In genomic region chr10:81363436-81364346, GRCm38 (mm10) we compare ENCODE assay signal across 7 mouse cellular contexts. TPM values are rescaled to one million over a fixed set of nuclear protein-coding genes. Genes with fewer than 3 reads are reported as not detected.
A peak's percentile ranks its signal among the peaks of the same experiment; 100 is the strongest.
DNase-seq lines count a peak whose midpoint lies in the region; ATAC-seq and TF ChIP-seq lines count a peak whose summit lies in the region.

No protein-coding gene starts in this region.

- DNase-seq in G1E (ENCODE audit: low spot score): no peak
- no peak for DNase-seq in spleen, adult 18-20 months
- no peak for DNase-seq in frontal cortex, postnatal 10 days (ENCODE audit: low spot score in 2 of 2)
- no peak for DNase-seq in urinary bladder, adult 18-20 months (ENCODE audit: low spot score in 2 of 2)

- peaks cover 96% of the 10 kb centered on the region for H3K4me1 ChIP-seq in G1E (ENCODE audit: insufficient read depth, low read depth, low read length)
- peaks cover 44% of the 10 kb centered on the region for H3K4me1 ChIP-seq in embryonic facial prominence, embryonic 13.5 days
- H3K4me1 ChIP-seq in hindbrain, embryonic 13.5 days (replicated peaks): peaks cover 54% of the 10 kb centered on the region
- peaks cover 85% of the 10 kb centered on the region for H3K4me1 ChIP-seq in liver, embryonic 16.5 days (ENCODE audit: control insufficient read depth, low read depth, low read length)

- H3K9ac ChIP-seq in embryonic facial prominence, embryonic 13.5 days: peak overlapping the region; percentile 61; the same call in 1 of the 2 replicates
- peak overlapping the region; percentile 63 for H3K9ac ChIP-seq in hindbrain, embryonic 13.5 days
- peak overlapping the region; percentile 47 for H3K9ac ChIP-seq in liver, embryonic 16.5 days (ENCODE audit: low read depth, low read length)

- H3K27me3 ChIP-seq in G1E (ENCODE audit: insufficient read depth, low read length): no peaks in the 10 kb centered on the region
- H3K27me3 ChIP-seq in embryonic facial prominence, embryonic 13.5 days: peaks cover 39% of the 10 kb centered on the region
- H3K27me3 ChIP-seq in hindbrain, embryonic 13.5 days: peaks cover 42% of the 10 kb centered on the region
- no peaks in the 10 kb centered on the region for H3K27me3 ChIP-seq in liver, embryonic 16.5 days (ENCODE audit: control insufficient read depth, insufficient read depth, low read depth, low read length)

- H3K27ac ChIP-seq in embryonic facial prominence, embryonic 13.5 days: no peak overlapping the region
- H3K27ac ChIP-seq in hindbrain, embryonic 13.5 days: no peak overlapping the region
- H3K27ac ChIP-seq in liver, embryonic 16.5 days (ENCODE audit: low read length): peak overlapping the region; percentile 84

- peak overlapping the region; percentile 34; the same call in 1 of the 2 replicates for H3K4me3 ChIP-seq in G1E (ENCODE audit: low read depth, low read length)
- H3K4me3 ChIP-seq in embryonic facial prominence, embryonic 13.5 days: peak overlapping the region; percentile 32
- peak overlapping the region; percentile 30 for H3K4me3 ChIP-seq in hindbrain, embryonic 13.5 days
- no peak overlapping the region for H3K4me3 ChIP-seq in liver, embryonic 16.5 days (ENCODE audit: low read depth, low read length)

- peaks cover 99% of the 10 kb centered on the region for H3K36me3 ChIP-seq in G1E (replicated peaks)
- peaks cover 57% of the 10 kb centered on the region for H3K36me3 ChIP-seq in embryonic facial prominence, embryonic 13.5 days
- peaks cover 43% of the 10 kb centered on the region for H3K36me3 ChIP-seq in hindbrain, embryonic 13.5 days
- H3K36me3 ChIP-seq in liver, embryonic 16.5 days (ENCODE audit: control insufficient read depth, insufficient read depth): peaks cover 38% of the 10 kb centered on the region

- TF ChIP-seq CTCF in G1E (IDR thresholded peaks at IDR 0.05; ENCODE audit: low read depth, low read length): no peak

- H3K9me3 ChIP-seq in G1E (replicated peaks): no peaks in the 10 kb centered on the region
- no peaks in the 10 kb centered on the region for H3K9me3 ChIP-seq in embryonic facial prominence, embryonic 13.5 days
- no peaks in the 10 kb centered on the region for H3K9me3 ChIP-seq in hindbrain, embryonic 13.5 days
- H3K9me3 ChIP-seq in liver, embryonic 16.5 days (replicated peaks; ENCODE audit: control insufficient read depth, low read length): no peaks in the 10 kb centered on the region

- H3K4me2 ChIP-seq in embryonic facial prominence, embryonic 13.5 days: peak overlapping the region; percentile 60
- H3K4me2 ChIP-seq in hindbrain, embryonic 13.5 days: peak overlapping the region; percentile 52
- peak overlapping the region; percentile 55; the same call in 1 of the 2 replicates for H3K4me2 ChIP-seq in liver, embryonic 16.5 days (ENCODE audit: low read depth, low read length)

- WGBS in embryonic facial prominence, embryonic 13.5 days: 11% methylated on average over 54 of the region's 54 CpGs
- WGBS in hindbrain, embryonic 13.5 days: 10% methylated on average over 54 of the region's 54 CpGs
- WGBS in liver, embryonic 16.5 days (ENCODE audit: insufficient replicate concordance): 62% methylated on average over 54 of the region's 54 CpGs

- ATAC-seq in G1E (ENCODE audit: extremely low read depth, insufficient number of reproducible peaks, low FRiP score, poor library complexity, severe bottlenecking): no peak
- no peak for ATAC-seq in embryonic facial prominence, embryonic 13.5 days (ENCODE audit: insufficient number of reproducible peaks, insufficient read depth, low FRiP score, low TSS enrichment, low read depth)
- ATAC-seq in hindbrain, embryonic 13.5 days (ENCODE audit: low FRiP score): no peak
- ATAC-seq in liver, embryonic 16.5 days (ENCODE audit: low read depth): no peak

RNA-seq across cellular contexts. Expression of gene 4930404N11Rik, which starts 1.9 kb away (rescaled TPM):
- total RNA-seq in G1E (2014; fragmentation: Nextera tagmentation) (2.0 TPM in 1 of 2 replicates, not detected in the other), G1E (2017) (0.17 and 1.2 TPM in 2 replicates)
- polyA plus RNA-seq in G1E (2012): 0.52 and 0.65 TPM in 2 replicates
- 1.0 and 1.2 TPM in 2 replicates for polyA plus RNA-seq in embryonic facial prominence, embryonic 13.5 days (2015; fragmentation: Nextera tagmentation; extraction: Ambion mirVana)
- 1.0 and 1.1 TPM in 2 replicates for polyA plus RNA-seq in hindbrain, embryonic 13.5 days (2015; fragmentation: Nextera tagmentation; extraction: Ambion mirVana)
- polyA plus RNA-seq in liver, embryonic 16.5 days (2015; fragmentation: Nextera tagmentation; extraction: Ambion mirVana): 1.9 and 2.5 TPM in 2 replicates

RNA-seq across cellular contexts. Expression of gene Mfsd12, which starts 6.4 kb away (rescaled TPM):
- total RNA-seq in G1E (2014; fragmentation: Nextera tagmentation) (14.3 and 14.4 TPM in 2 replicates), G1E (2017) (13.1 and 14.6 TPM in 2 replicates)
- polyA plus RNA-seq in G1E (2012): 46.7 and 48.2 TPM in 2 replicates
- 10.7 and 11.0 TPM in 2 replicates for polyA plus RNA-seq in embryonic facial prominence, embryonic 13.5 days (2015; fragmentation: Nextera tagmentation; extraction: Ambion mirVana)
- polyA plus RNA-seq in hindbrain, embryonic 13.5 days (2015; fragmentation: Nextera tagmentation; extraction: Ambion mirVana): 11.9 and 12.4 TPM in 2 replicates
- polyA plus RNA-seq in liver, embryonic 16.5 days (2015; fragmentation: Nextera tagmentation; extraction: Ambion mirVana): 9.2 and 11.9 TPM in 2 replicates

RNA-seq across cellular contexts. Expression of gene Hmg20b, which starts 13.4 kb away (rescaled TPM):
- total RNA-seq in G1E (2014; fragmentation: Nextera tagmentation): 36.7 and 39.2 TPM in 2 replicates
- 12.0 and 21.9 TPM in 2 replicates for total RNA-seq in G1E (2017)
- 142 and 193 TPM in 2 replicates for polyA plus RNA-seq in G1E (2012)
- 109 and 113 TPM in 2 replicates for polyA plus RNA-seq in embryonic facial prominence, embryonic 13.5 days (2015; fragmentation: Nextera tagmentation; extraction: Ambion mirVana)
- 47.3 and 50.4 TPM in 2 replicates for polyA plus RNA-seq in hindbrain, embryonic 13.5 days (2015; fragmentation: Nextera tagmentation; extraction: Ambion mirVana)
- polyA plus RNA-seq in liver, embryonic 16.5 days (2015; fragmentation: Nextera tagmentation; extraction: Ambion mirVana): 19.8 and 22.5 TPM in 2 replicates

RNA-seq across cellular contexts. Expression of gene Fzr1, which starts 14.6 kb away (rescaled TPM):
- total RNA-seq in G1E (2014; fragmentation: Nextera tagmentation): 29.7 and 65.2 TPM in 2 replicates
- 15.8 and 22.8 TPM in 2 replicates for total RNA-seq in G1E (2017)
- polyA plus RNA-seq in G1E (2012): 88.9 and 96.2 TPM in 2 replicates
- polyA plus RNA-seq in embryonic facial prominence, embryonic 13.5 days (2015; fragmentation: Nextera tagmentation; extraction: Ambion mirVana): 102 and 119 TPM in 2 replicates
- 121 and 126 TPM in 2 replicates for polyA plus RNA-seq in hindbrain, embryonic 13.5 days (2015; fragmentation: Nextera tagmentation; extraction: Ambion mirVana)
- 128 and 138 TPM in 2 replicates for polyA plus RNA-seq in liver, embryonic 16.5 days (2015; fragmentation: Nextera tagmentation; extraction: Ambion mirVana)

RNA-seq across cellular contexts. Expression of gene Dohh, which starts 20.5 kb away (rescaled TPM):
- 9.6 and 11.9 TPM in 2 replicates for total RNA-seq in G1E (2014; fragmentation: Nextera tagmentation)
- 60.4 and 69.7 TPM in 2 replicates for total RNA-seq in G1E (2017)
- 186 and 220 TPM in 2 replicates for polyA plus RNA-seq in G1E (2012)
- 67.8 and 71.8 TPM in 2 replicates for polyA plus RNA-seq in embryonic facial prominence, embryonic 13.5 days (2015; fragmentation: Nextera tagmentation; extraction: Ambion mirVana)
- 72.1 and 74.8 TPM in 2 replicates for polyA plus RNA-seq in hindbrain, embryonic 13.5 days (2015; fragmentation: Nextera tagmentation; extraction: Ambion mirVana)
- 46.3 and 48.3 TPM in 2 replicates for polyA plus RNA-seq in liver, embryonic 16.5 days (2015; fragmentation: Nextera tagmentation; extraction: Ambion mirVana)
